Mouse (Mus musculus): ENCODE data around the gene Slc27a5.

Gene Slc27a5

GRCm38 (mm10) chr7:13024805-13025204 is 26.8 kb upstream of the Slc27a5 start:
- peak; percentile 74 to 84 for DNase-seq (ENCODE audit: low spot score in 2 of 2)

GRCm38 (mm10) chr7:13023928-13024731 is 26.1 kb upstream of the Slc27a5 start:
- DNase-seq (ENCODE audit: low spot score in 2 of 2), result peak; percentile 96 to 98

GRCm38 (mm10) chr7:13022773-13023535 is 25.0 kb upstream of the Slc27a5 start:
- DNase-seq (ENCODE audit: low spot score in 2 of 2), result no peak

GRCm38 (mm10) chr7:13015217-13015616 is 17.2 kb upstream of the Slc27a5 start:
- no peak for DNase-seq (ENCODE audit: low spot score in 2 of 2)

- DNase-seq (ENCODE audit: low spot score in 2 of 2), result no peak
These were observed 16.4 kb upstream of the Slc27a5 start for GRCm38 (mm10) chr7:13014275-13014839.

GRCm38 (mm10) chr7:13013671-13014070 is 15.7 kb upstream of the Slc27a5 start:
- no peak for DNase-seq (ENCODE audit: low spot score in 2 of 2)

GRCm38 (mm10) chr7:13010005-13010908 is 12.3 kb upstream of the Slc27a5 start, which contains the start of gene Zbtb45:
Zbtb45 (minus strand) TSS chr7:13010034.
- no peak for DNase-seq (ENCODE audit: low spot score in 2 of 2)

- peak; percentile 94 to 96 for DNase-seq (ENCODE audit: low spot score in 2 of 2)
These were observed 11.4 kb upstream of the Slc27a5 start for GRCm38 (mm10) chr7:13009143-13010004.

GRCm38 (mm10) chr7:13007341-13008092 is 9.5 kb upstream of the Slc27a5 start:
- DNase-seq (ENCODE audit: low spot score in 2 of 2), result no peak

- DNase-seq (ENCODE audit: low spot score in 2 of 2), result no peak
These were observed 8.5 kb upstream of the Slc27a5 start for GRCm38 (mm10) chr7:13006531-13006930.

GRCm38 (mm10) chr7:13006011-13006410 is 8.0 kb upstream of the Slc27a5 start:
- DNase-seq (ENCODE audit: low spot score in 2 of 2), result no peak

- DNase-seq (ENCODE audit: low spot score in 2 of 2), result no peak
These were observed 5.4 kb upstream of the Slc27a5 start for GRCm38 (mm10) chr7:13003380-13003779.

GRCm38 (mm10) chr7:13001584-13001983 is 3.6 kb upstream of the Slc27a5 start:
- DNase-seq (ENCODE audit: low spot score in 2 of 2), result no peak

GRCm38 (mm10) chr7:12998851-12999250 is 859 bp upstream of the Slc27a5 start, which contains the start of gene Trim28:
Trim28 (plus strand) TSS chr7:12999114.
- no peak for DNase-seq (ENCODE audit: low spot score in 2 of 2)

GRCm38 (mm10) chr7:12997230-12997629 is 762 bp downstream of the Slc27a5 start:
- no peak for DNase-seq (ENCODE audit: low spot score in 2 of 2)

- no peak for DNase-seq (ENCODE audit: low spot score in 2 of 2)
These were observed 2.1 kb downstream of the Slc27a5 start for GRCm38 (mm10) chr7:12995862-12996261.

- no peak for DNase-seq (ENCODE audit: low spot score in 2 of 2)
These were observed 4.8 kb downstream of the Slc27a5 start for GRCm38 (mm10) chr7:12993148-12993547.

GRCm38 (mm10) chr7:12992222-12992621 is 5.8 kb downstream of the Slc27a5 start:
- no peak for DNase-seq (ENCODE audit: low spot score in 2 of 2)

GRCm38 (mm10) chr7:12987409-12988189 is 10.4 kb downstream of the Slc27a5 start:
- DNase-seq (ENCODE audit: low spot score in 2 of 2), result no peak
